Mouse (Mus musculus) brain, adult 2 months (tissue): ENCODE measurements around the gene Slc25a31.

Experiments used
- DNase-seq: peaks from one replicate; pipeline ENCODE4 v3.0.0; 2011; ENCODE audit warnings: low read depth, low spot score

Gene Slc25a31

GRCm38 (mm10) chr3:40708655-40709054 lies at the start of gene Slc25a31:
Slc25a31 (plus strand) TSS chr3:40708855.
- no peak for DNase-seq

DNA sequence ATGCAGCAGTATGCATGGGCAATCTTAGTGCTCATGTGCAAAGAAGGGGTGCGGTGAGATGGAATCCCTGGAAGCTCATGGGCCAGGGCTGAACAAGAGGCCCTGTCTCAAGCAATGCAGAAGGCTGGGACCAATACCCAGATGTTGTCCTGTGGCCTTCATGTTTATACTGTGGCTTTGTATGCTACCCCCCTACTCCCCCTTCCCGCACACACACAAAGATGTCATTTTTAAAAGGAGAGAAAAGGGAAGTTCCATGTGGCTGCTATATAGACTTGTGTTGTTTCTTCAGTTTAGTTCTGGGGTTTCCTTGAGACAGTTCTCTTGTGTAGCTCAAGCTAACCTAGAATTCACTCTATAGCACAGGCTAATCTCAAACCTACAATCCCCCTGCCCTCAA lies 48.4 kb upstream of the Slc25a31 start:
- DNase-seq = no peak

- DNase-seq = peak; percentile 68
These were observed 42.5 kb upstream of the Slc25a31 start for GRCm38 (mm10) chr3:40666109-40666508.

GRCm38 (mm10) chr3:40666861-40667719 lies 41.6 kb upstream of the Slc25a31 start:
- peak; percentile 49 for DNase-seq

GRCm38 (mm10) chr3:40668889-40669288 lies 39.8 kb upstream of the Slc25a31 start:
- no peak for DNase-seq

DNA sequence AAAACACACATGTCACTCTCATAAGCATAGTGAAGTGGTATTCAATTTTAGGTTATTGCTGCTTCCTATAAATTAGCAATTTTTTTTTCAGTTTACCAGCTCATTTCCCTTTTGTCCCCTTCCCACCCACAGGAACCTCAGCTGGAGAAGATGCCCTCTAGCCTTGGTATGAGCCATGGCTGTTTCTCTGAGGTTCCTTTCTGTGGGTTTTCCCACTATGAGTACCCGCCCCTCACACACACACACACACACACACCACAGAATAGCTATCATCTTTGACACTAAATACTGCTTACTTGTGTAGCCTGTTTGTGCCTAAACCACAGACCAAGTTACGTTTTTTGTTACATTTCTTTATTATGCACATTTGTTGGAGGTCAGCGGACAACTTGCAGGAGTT lies 39.3 kb upstream of the Slc25a31 start:
- DNase-seq = no peak

- DNase-seq = peak; percentile 20
These were observed 35.1 kb upstream of the Slc25a31 start for GRCm38 (mm10) chr3:40673515-40673914.

DNA sequence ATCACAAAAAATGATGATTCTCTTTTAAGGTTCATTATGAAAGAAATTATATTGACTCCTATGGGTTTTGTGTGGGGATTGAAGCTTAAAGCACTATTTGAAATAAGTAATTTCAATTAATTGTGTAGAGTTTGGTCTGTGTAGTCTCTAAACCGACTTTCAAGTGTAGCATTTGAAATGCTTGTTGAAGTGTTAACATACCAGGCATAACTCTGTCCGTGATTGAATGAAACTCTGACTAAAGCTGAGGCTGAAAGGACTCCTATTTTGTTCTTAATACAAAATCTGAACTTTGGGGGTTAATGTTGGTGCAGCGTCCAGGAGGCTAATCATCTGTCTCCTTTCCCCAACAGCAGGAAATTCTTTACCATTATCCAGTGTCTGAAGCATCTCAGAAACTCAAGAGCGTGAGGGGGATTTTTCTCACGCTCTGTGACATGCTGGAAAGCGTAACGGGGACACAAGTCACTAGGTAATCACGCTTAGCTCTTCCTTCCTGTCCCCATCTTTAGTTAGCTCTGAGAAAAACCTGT lies 33.7 kb upstream of the Slc25a31 start:
- no peak for DNase-seq

DNA sequence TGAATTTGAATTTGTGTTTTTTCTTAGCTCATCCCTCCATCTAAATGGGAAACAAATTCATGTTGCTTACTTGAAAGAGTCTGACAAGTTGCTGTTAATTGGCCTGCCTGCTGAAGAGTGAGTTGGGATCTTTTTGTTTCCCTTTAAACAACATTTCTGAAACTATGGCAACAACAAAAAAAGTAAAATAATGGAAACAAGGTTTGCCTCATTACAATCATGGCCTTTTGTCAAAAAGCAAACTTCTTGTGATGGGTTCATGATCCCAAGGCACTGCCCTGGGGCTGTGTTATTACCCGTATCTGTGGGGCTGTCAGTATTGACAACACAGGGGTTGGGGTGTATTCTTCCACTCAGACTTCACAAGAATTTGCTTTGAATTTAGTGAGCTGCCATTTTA lies 29.8 kb upstream of the Slc25a31 start:
- no peak for DNase-seq

DNA sequence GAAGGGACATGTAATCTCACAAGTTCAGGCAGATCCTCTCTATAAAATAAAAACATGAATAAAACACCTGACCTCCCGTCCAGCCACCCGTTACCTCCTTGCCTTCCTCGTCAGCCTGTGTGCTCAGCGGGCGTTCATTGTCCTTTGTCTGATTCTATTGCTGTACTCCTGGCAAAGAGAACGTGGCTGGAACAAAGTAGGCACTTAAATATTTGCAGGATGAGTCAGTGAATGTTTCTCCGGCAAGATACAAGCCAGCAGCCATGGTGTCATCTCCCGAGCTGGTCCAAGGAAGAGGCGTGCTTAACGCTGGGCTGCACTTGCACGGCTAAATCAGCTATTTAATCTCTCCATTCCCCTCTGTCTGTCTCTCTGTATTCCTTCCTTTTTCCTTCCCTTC lies 26.3 kb upstream of the Slc25a31 start:
- DNase-seq = peak; percentile 68

- peak; percentile 15 for DNase-seq
These were observed 25.5 kb upstream of the Slc25a31 start for GRCm38 (mm10) chr3:40683171-40683570.

DNA sequence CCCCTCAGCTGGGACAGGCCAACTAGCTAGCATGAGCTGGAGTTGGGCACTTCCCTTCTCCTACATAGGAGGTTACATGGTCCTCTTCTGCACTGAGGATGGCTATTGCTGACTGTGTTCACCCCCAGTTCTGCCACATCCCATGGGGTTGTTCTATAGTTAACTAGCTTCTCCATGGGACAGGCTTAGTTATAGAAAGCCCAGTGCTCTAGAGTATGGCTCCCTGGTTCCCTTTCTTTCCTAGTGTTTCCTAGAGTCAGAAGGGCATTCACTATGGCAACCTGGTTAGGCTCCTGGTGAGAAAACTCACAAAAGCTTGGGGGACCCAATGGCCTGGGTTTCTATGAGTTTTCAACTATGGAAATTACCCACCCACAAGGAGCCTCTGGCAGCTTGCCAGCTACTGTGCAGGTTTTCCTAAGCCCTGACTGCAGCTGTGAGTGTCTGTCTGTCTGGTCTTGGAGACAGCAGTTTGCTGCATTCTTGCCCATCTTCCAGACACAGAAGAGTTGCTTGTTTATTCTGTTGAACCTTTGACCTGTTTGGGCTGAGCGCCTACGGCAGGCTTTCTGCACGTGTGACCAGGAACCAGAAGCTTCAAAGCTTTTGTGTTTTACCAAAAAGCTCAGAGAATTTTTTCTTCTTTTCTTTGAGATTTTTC lies 22.7 kb upstream of the Slc25a31 start:
- peak; percentile 13 for DNase-seq

GRCm38 (mm10) chr3:40686836-40687235 lies 21.8 kb upstream of the Slc25a31 start:
- DNase-seq = peak; percentile 15

DNA sequence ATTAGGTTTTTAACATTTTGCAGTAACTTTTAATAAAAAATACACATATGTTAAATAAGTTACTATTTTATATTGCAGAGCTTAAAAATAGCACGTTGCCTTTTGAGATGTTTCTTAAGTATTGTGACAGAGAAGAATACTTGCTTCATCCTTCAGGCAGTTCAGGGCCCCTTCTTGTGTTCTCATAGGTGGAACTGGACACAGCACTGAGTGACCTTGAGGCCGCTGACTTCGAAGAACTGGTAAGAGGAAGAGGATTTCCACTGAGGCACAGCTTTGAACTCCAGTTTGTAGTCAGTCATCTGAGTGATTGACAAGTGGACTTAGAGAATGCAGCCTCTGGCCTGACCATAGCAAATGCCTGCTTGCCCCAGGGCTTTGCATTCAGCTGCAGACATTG lies 21.1 kb upstream of the Slc25a31 start:
- DNase-seq = no peak

DNA sequence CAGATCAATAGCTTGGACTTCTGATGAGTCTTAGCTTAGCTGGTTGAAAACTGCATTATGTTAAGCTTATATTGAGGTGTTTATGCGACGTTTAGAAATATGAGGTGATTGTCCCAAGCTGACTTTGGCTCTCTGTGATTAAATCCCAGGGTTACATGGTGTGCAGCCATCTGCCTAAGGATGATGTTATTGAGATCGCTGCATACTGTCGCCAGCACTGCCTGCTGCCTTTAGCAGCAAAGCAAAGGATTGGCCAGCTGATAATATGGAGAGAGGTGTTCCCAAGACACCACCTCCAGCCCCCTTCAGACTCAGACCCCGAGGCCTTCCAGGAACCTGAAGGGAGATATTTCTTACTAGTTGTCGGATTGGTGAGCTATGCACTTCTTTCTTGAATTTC lies 17.1 kb upstream of the Slc25a31 start:
- peak; percentile 70 for DNase-seq

DNA sequence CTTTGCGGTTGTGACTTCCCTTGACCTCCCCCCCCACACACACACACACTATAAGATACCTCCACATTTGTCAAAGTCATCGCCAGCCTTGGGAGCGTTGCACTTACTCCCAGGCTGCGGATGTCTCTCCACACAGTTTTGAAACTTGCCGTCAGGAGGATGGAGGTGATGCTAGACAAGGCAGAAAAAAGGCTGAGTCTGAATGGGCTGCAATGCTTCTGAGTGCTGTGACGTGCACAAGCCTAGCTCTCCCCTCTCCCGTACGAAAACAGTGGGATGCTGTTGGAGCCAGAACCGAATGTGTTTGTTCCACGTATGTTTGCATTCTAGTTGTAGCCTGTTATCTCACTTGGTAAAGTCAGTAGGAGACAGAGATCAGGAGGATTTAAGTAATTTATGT lies 15.2 kb upstream of the Slc25a31 start:
- DNase-seq = peak; percentile 20

- peak; percentile 40 for DNase-seq
These were observed 14.7 kb upstream of the Slc25a31 start for GRCm38 (mm10) chr3:40693960-40694359.

GRCm38 (mm10) chr3:40694438-40694837 lies 14.2 kb upstream of the Slc25a31 start:
- peak; percentile 15 for DNase-seq

GRCm38 (mm10) chr3:40695162-40695561 lies 13.5 kb upstream of the Slc25a31 start:
- DNase-seq = no peak

DNA sequence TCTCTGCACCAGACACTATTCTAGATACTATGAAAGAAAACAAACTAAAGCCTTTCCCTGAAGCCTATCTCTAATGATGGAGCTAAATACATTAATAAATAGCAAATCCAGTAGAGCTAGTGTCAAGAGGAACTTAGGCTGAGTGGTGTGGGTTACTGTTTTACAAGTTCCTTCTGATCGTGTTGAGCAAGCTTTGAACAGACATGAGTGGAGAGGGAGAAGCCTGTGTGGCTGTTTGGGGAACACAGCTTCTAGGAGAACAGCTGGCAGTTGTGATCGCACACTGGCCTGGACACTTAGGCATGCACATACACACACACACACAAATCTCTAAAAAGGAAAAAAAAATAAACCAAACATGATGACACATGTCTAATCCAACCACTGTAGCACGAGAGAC lies 9.8 kb upstream of the Slc25a31 start:
- no peak for DNase-seq

DNA sequence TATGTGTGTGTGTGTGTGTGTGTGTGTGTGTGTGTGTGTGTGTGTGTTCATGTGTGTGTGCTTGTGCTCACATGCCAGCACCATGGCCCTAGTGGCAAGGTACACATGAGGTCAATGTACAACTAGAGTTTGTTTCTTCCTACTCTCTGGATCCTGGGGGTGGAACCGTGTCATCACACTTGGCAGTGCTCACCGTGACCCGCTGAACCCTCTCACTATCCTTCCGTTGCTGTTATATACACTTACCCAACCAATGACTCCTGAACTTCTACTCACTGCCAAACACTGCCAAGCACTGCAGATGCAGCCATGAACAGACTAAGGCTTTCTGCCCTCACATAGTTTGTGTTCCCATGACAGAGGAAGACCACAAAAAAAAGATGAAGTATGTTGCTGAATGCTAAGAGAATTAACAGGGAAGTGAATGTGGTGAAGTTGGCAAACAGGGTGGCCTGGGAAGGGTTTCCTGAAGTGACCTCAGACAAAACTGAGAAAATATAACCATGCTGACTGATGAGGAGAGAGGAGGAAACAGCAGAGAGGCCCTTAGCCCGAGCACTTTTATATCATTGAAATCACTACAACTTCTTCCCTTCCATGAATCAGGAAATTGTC lies 3.7 kb upstream of the Slc25a31 start:
- no peak for DNase-seq

DNA sequence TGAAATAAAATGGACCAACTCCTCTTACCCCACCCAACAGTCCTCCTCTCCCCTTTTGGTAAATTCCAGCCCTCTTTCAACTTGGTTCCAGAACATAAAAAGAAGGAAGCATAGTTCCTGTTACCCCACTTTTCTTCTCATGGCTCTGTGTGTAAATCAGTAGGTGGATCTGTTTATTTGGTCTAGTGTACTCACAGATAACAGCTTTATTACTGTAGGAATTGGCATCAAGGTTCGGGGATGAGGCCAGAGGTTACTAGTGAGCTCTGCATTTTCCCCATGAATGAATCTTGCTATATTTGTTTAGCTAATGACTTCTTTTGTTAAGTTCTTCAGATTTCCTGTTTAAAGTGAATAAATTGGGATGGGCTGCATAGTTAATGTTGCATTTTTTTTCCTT lies 7.4 kb downstream of the Slc25a31 start:
- no peak for DNase-seq
